Mouse (Mus musculus): ENCODE results near the gene Trak1. TPM values are rescaled to one million over a fixed set of nuclear protein-coding genes. Genes with fewer than 3 reads are reported as not detected.
A peak's percentile ranks its signal among the peaks of the same experiment; 100 is the strongest.

The Trak1 gene
- polyA plus RNA-seq, 1 experiment from 2014 or later, result 11.6 TPM

DNA sequence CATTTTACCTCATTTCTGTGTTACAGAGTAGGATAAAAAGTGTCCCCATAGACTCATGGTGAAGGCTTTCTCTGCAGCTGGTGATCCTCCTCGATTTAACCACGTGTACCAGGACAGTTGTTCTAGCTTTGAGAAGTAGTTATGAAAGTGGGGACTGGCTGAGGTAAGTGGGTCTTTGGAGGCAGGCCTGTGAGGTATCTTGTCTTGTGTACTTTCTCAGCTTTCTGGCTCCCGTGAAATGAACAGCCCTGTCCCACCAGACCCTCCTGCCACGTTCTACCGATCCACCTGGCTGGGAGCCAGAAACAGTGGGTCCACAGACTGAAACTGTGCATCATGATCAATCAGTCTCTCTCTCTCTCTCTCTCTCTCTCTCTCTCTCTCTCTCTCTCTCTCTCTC lies 18.1 kb upstream of the Trak1 start:
- no peak overlapping the region for H3K9ac ChIP-seq (ENCODE audit: low read depth, low read length)
- no peak for TF ChIP-seq CTCF (IDR thresholded peaks at IDR 0.05; ENCODE audit: low read depth)
- H3K4me2 ChIP-seq (ENCODE audit: low read length), result no peak overlapping the region
- H3K9me3 ChIP-seq (replicated peaks; ENCODE audit: low read length), result no peaks in the 10 kb centered on the region
- DNase-seq (ENCODE audit: low spot score) (no peak), ATAC-seq (replicated peaks; ENCODE audit: low FRiP score, low read depth) (no peak)
- WGBS, result 92% methylated on average over 5 of the region's 5 CpGs
- H3K4me1 ChIP-seq (replicated peaks; ENCODE audit: insufficient read depth, low read length), result no peaks in the 10 kb centered on the region
- H3K27me3 ChIP-seq (ENCODE audit: insufficient read depth, low read length), result no peaks in the 10 kb centered on the region
- no peak overlapping the region for H3K27ac ChIP-seq
- no peaks in the 10 kb centered on the region for H3K36me3 ChIP-seq (ENCODE audit: insufficient read depth, low read length)
- no peak overlapping the region for H3K4me3 ChIP-seq (replicated peaks; ENCODE audit: low read depth, low read length)

GRCm38 (mm10) chr9:121281891-121282290 lies 15.4 kb upstream of the Trak1 start:
- no peak overlapping the region for H3K4me3 ChIP-seq (replicated peaks; ENCODE audit: low read depth, low read length)
- no peak for ATAC-seq (replicated peaks; ENCODE audit: low FRiP score, low read depth)
- no peak overlapping the region for H3K27ac ChIP-seq
- H3K9ac ChIP-seq (ENCODE audit: low read depth, low read length), result no peak overlapping the region
- WGBS, result 84% methylated on average over 6 of the region's 6 CpGs
- no peak for TF ChIP-seq CTCF (IDR thresholded peaks at IDR 0.05; ENCODE audit: low read depth)
- no peaks in the 10 kb centered on the region for H3K4me1 ChIP-seq (replicated peaks; ENCODE audit: insufficient read depth, low read length)
- no peak for DNase-seq (ENCODE audit: low spot score)
- H3K4me2 ChIP-seq (ENCODE audit: low read length), result no peak overlapping the region
- no peaks in the 10 kb centered on the region for H3K36me3 ChIP-seq (ENCODE audit: insufficient read depth, low read length)
- H3K27me3 ChIP-seq (ENCODE audit: insufficient read depth, low read length), result no peaks in the 10 kb centered on the region
- no peaks in the 10 kb centered on the region for H3K9me3 ChIP-seq (replicated peaks; ENCODE audit: low read length)

DNA sequence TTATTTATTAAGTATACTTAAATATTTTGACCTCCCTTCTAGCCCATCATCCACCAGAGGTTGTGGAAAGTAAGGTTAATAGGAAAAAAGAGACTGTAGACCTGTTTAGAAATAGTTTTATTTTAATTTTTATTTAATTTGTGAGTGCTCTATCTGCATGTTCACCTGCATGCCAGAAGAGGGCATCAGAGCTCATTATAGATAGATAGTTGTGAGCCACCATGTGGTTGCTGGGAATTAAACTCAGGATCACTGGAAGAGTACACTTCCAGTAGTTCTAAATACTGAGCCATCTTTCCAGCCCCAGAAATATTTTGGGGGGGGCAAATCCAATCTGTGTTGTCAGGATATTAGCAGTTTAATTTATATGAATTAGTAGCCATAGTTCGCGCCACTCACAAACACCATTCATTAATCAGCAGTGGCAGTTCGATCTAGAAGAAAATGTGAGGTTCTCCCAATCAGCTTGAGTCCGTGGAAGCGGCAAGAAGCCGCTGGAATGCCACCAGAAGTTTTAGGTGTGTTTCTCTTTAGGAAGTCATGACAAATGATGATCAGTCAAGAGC lies 13.6 kb upstream of the Trak1 start:
- Histone ChIP-seq H3K9me3 (replicated peaks; ENCODE audit: low read length) (no peaks in the 10 kb centered on the region), H3K27me3 (ENCODE audit: insufficient read depth, low read length) (no peaks in the 10 kb centered on the region), H3K9ac (ENCODE audit: low read depth, low read length) (no peak overlapping the region), H3K4me2 (ENCODE audit: low read length) (no peak overlapping the region), H3K4me3 (replicated peaks; ENCODE audit: low read depth, low read length) (no peak overlapping the region), H3K4me1 (replicated peaks; ENCODE audit: insufficient read depth, low read length) (no peaks in the 10 kb centered on the region), H3K36me3 (ENCODE audit: insufficient read depth, low read length) (no peaks in the 10 kb centered on the region), H3K27ac (no peak overlapping the region)
- ATAC-seq (replicated peaks; ENCODE audit: low FRiP score, low read depth), result no peak
- TF ChIP-seq CTCF (IDR thresholded peaks at IDR 0.05; ENCODE audit: low read depth), result peak; percentile 70
- DNase-seq (ENCODE audit: low spot score), result peak; percentile 34
- 97% methylated on average over 6 of the region's 6 CpGs for WGBS

DNA sequence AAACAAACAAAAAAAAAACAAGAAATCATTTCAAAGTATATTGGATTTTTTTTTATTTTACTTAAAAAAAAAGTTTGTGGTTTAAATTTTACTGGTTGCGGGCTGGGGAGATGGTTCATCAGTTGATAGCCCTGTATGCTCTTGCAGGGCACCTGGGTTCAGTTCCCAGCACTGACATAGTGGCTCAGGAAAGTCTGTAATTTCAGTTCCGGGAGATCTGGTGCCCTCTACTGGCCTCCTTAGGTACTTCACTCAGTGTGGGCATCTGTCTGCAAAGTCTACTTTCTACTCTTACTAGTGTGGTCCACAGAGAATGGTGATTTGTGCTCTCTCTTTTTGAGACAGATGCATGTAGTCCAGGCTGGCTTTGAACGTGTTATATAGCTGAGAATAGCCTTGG lies 12.9 kb upstream of the Trak1 start:
- no peaks in the 10 kb centered on the region for H3K9me3 ChIP-seq (replicated peaks; ENCODE audit: low read length)
- DNase-seq (ENCODE audit: low spot score) (no peak), ATAC-seq (replicated peaks; ENCODE audit: low FRiP score, low read depth) (no peak)
- no peaks in the 10 kb centered on the region for H3K27me3 ChIP-seq (ENCODE audit: insufficient read depth, low read length)
- no peak overlapping the region for H3K27ac ChIP-seq
- 88% methylated on average over 3 of the region's 3 CpGs for WGBS
- H3K9ac ChIP-seq (ENCODE audit: low read depth, low read length), result no peak overlapping the region
- TF ChIP-seq CTCF (IDR thresholded peaks at IDR 0.05; ENCODE audit: low read depth), result peak; percentile 58
- no peak overlapping the region for H3K4me3 ChIP-seq (replicated peaks; ENCODE audit: low read depth, low read length)
- no peaks in the 10 kb centered on the region for H3K36me3 ChIP-seq (ENCODE audit: insufficient read depth, low read length)
- no peaks in the 10 kb centered on the region for H3K4me1 ChIP-seq (replicated peaks; ENCODE audit: insufficient read depth, low read length)
- no peak overlapping the region for H3K4me2 ChIP-seq (ENCODE audit: low read length)

GRCm38 (mm10) chr9:121285341-121286324 lies 11.7 kb upstream of the Trak1 start:
- Histone ChIP-seq H3K9me3 (replicated peaks; ENCODE audit: low read length) (no peaks in the 10 kb centered on the region), H3K36me3 (ENCODE audit: insufficient read depth, low read length) (no peaks in the 10 kb centered on the region), H3K4me1 (replicated peaks; ENCODE audit: insufficient read depth, low read length) (no peaks in the 10 kb centered on the region), H3K4me2 (ENCODE audit: low read length) (peak overlapping the region; percentile 54), H3K4me3 (replicated peaks; ENCODE audit: low read depth, low read length) (peak overlapping the region; percentile 32), H3K27me3 (ENCODE audit: insufficient read depth, low read length) (no peaks in the 10 kb centered on the region), H3K9ac (ENCODE audit: low read depth, low read length) (peak overlapping the region; percentile 43; the same call in 1 of the 2 replicates), H3K27ac (peak overlapping the region; percentile 1; the same call in 1 of the 2 replicates)
- TF ChIP-seq CTCF (IDR thresholded peaks at IDR 0.05; ENCODE audit: low read depth), result no peak
- DNase-seq (ENCODE audit: low spot score), result peak; percentile 88
- ATAC-seq (replicated peaks; ENCODE audit: low FRiP score, low read depth), result peak; percentile 87
- 16% methylated on average over 29 of the region's 29 CpGs for WGBS

- Histone ChIP-seq H3K4me2 (ENCODE audit: low read length) (peak overlapping the region; percentile 54), H3K36me3 (ENCODE audit: insufficient read depth, low read length) (no peaks in the 10 kb centered on the region), H3K9ac (ENCODE audit: low read depth, low read length) (peak overlapping the region; percentile 43; the same call in 1 of the 2 replicates), H3K4me1 (replicated peaks; ENCODE audit: insufficient read depth, low read length) (no peaks in the 10 kb centered on the region), H3K4me3 (replicated peaks; ENCODE audit: low read depth, low read length) (peak overlapping the region; percentile 32), H3K9me3 (replicated peaks; ENCODE audit: low read length) (no peaks in the 10 kb centered on the region), H3K27me3 (ENCODE audit: insufficient read depth, low read length) (no peaks in the 10 kb centered on the region), H3K27ac (no peak overlapping the region)
- DNase-seq (ENCODE audit: low spot score) (no peak), ATAC-seq (replicated peaks; ENCODE audit: low FRiP score, low read depth) (no peak)
- TF ChIP-seq CTCF (IDR thresholded peaks at IDR 0.05; ENCODE audit: low read depth), result no peak
- WGBS, result 69% methylated on average over 3 of the region's 3 CpGs
Observed at GRCm38 (mm10) chr9:121286325-121286901, 10.9 kb upstream of the Trak1 start.
